Mouse (Mus musculus) testis, postnatal 14 days (tissue): ENCODE data around the gene Olfr287.

Source experiments
- DNase-seq: peaks from one replicate; pipeline ENCODE4 v3.0.0; 2021; ENCODE audit warnings: low spot score

The Olfr287 gene

GRCm38 (mm10) chr15:98220877-98221276 lies at the start of gene Olfr287, which contains the start of gene Gm44579:
Gene Olfr287, minus strand, starts transcription at chr15:98221056.
Gene Gm44579, minus strand, starts transcription at chr15:98220977.
- DNase-seq: no peak

GRCm38 (mm10) chr15:98257776-98258175 lies 36.9 kb upstream of the Olfr287 start:
- DNase-seq: no peak

- no peak for DNase-seq
Observed at GRCm38 (mm10) chr15:98257193-98257592, 36.3 kb upstream of the Olfr287 start, which contains the start of gene H1fnt. Gene H1fnt, minus strand, starts transcription at chr15:98257293.

GRCm38 (mm10) chr15:98256271-98256670 lies 35.4 kb upstream of the Olfr287 start:
- no peak for DNase-seq

GRCm38 (mm10) chr15:98235442-98235841 lies 14.6 kb upstream of the Olfr287 start:
- DNase-seq: no peak

- DNase-seq: no peak
Observed at GRCm38 (mm10) chr15:98234350-98234749, 13.5 kb upstream of the Olfr287 start, which contains the start of gene Olfr286. Gene Olfr286, minus strand, starts transcription at chr15:98234450.

- no peak for DNase-seq
Observed at GRCm38 (mm10) chr15:98226096-98226495, 5.2 kb upstream of the Olfr287 start.

- no peak for DNase-seq
Observed at GRCm38 (mm10) chr15:98225610-98226009, 4.8 kb upstream of the Olfr287 start.

GRCm38 (mm10) chr15:98222377-98222776 lies 1.5 kb upstream of the Olfr287 start:
- no peak for DNase-seq

- no peak for DNase-seq
Observed at GRCm38 (mm10) chr15:98214130-98214529, 6.7 kb downstream of the Olfr287 start.

- no peak for DNase-seq
Observed at GRCm38 (mm10) chr15:98213336-98213870, 7.5 kb downstream of the Olfr287 start.

- DNase-seq: no peak
Observed at GRCm38 (mm10) chr15:98209676-98210075, 11.2 kb downstream of the Olfr287 start.

- no peak for DNase-seq
Observed at GRCm38 (mm10) chr15:98195442-98195841, 25.4 kb downstream of the Olfr287 start, which contains the start of gene Olfr288. Gene Olfr288, minus strand, starts transcription at chr15:98195542.

- DNase-seq: no peak
Observed at GRCm38 (mm10) chr15:98184456-98184855, 36.4 kb downstream of the Olfr287 start.

GRCm38 (mm10) chr15:98181856-98182570 lies 38.8 kb downstream of the Olfr287 start:
- DNase-seq: no peak

GRCm38 (mm10) chr15:98181132-98181711 lies 39.6 kb downstream of the Olfr287 start:
- peak; percentile 91 for DNase-seq

GRCm38 (mm10) chr15:98180567-98181131 lies 40.2 kb downstream of the Olfr287 start:
- no peak for DNase-seq

GRCm38 (mm10) chr15:98177320-98177719 lies 43.5 kb downstream of the Olfr287 start:
- DNase-seq: no peak

GRCm38 (mm10) chr15:98173821-98174220 lies 47.0 kb downstream of the Olfr287 start:
- DNase-seq: no peak

GRCm38 (mm10) chr15:98172113-98172512 lies 48.7 kb downstream of the Olfr287 start:
- no peak for DNase-seq

- DNase-seq: no peak
Observed at GRCm38 (mm10) chr15:98170917-98171316, 49.9 kb downstream of the Olfr287 start.

GRCm38 (mm10) chr15:98170365-98170764 lies 50.5 kb downstream of the Olfr287 start:
- no peak for DNase-seq

- no peak for DNase-seq
Observed at GRCm38 (mm10) chr15:98168622-98169004, 52.2 kb downstream of the Olfr287 start.
